Mouse (Mus musculus): ENCODE results near the gene Gpr62. TPM values are rescaled to one million over a fixed set of nuclear protein-coding genes. Genes with fewer than 3 reads are reported as not detected.
"Not testable (repeated sequence)": the region's sequence is repeated elsewhere in the genome, so short reads cannot be mapped to it uniquely, and the experiment has no call there.

Gene Gpr62
- under 1 TPM; 0.19 to 0.52 TPM for total RNA-seq (2021)
- long read RNA-seq, experiment 1 = 0 reads
- long read RNA-seq, experiment 2, partial matches to known transcripts = 0 of 1 reads
- long read RNA-seq, experiment 2, other reads (novel, unspliced or antisense) = 0 of 1 reads

DNA sequence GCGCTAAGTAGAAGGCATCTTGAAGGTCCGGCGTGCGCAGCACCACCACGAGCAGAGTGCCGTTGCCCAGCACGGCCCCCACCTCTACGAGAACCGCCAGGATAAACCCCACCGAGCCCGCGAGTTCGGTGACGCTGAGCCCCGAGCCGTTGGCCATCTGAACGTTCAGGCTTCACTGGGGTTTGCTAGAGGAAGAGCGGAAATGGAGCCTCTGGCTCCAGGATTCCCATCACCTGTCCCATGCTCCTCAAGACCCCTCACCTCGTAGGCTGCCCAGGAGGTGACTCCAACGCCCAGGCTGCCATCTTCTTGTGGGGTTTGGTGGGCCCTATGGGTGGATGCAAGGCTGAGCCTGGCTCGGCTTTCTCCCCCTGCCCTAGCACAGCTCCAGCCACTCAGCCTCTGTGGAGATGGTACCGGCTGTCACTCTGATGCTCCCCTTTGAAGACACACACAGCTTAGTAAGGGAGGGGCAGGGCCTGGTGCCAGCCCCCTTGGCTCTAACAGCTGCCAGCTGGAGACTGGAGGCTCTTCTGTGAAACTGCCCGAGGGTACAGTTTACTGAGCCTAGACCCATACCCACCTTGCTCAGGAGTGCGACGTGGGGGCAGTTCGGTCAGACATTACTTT is at the start of gene Gpr62:
TSS of gene Gpr62 (minus strand) at position 368 of the 630 bp plus-strand sequence.
- peak; percentile 72 for DNase-seq

DNA sequence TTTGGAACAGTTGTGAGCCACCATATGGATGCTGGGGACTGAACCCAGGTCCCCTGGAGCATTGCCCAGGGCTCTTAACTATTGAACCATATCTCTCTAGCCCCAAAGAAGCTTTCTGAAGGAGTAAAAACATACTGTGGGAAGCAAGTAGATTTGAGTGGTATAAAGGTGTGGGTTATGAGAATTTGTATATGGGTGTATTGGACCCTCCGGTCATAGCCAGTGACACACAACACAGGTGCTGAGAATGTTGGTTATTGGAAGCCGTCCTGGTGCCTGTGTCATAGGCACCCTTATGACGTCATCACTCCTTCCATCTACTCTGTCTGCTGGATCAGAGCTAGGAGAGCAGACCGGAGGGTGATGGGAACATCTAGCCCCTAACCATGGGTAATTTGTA is 48.5 kb upstream of the Gpr62 start, which contains the start of gene Iqcf5:
TSS of gene Iqcf5 (plus strand) at position 301 of the 400 bp plus-strand sequence.
- no peak for DNase-seq

- no peak for DNase-seq
Observed at GRCm38 (mm10) chr9:106513566-106513965, 47.8 kb upstream of the Gpr62 start.

DNA sequence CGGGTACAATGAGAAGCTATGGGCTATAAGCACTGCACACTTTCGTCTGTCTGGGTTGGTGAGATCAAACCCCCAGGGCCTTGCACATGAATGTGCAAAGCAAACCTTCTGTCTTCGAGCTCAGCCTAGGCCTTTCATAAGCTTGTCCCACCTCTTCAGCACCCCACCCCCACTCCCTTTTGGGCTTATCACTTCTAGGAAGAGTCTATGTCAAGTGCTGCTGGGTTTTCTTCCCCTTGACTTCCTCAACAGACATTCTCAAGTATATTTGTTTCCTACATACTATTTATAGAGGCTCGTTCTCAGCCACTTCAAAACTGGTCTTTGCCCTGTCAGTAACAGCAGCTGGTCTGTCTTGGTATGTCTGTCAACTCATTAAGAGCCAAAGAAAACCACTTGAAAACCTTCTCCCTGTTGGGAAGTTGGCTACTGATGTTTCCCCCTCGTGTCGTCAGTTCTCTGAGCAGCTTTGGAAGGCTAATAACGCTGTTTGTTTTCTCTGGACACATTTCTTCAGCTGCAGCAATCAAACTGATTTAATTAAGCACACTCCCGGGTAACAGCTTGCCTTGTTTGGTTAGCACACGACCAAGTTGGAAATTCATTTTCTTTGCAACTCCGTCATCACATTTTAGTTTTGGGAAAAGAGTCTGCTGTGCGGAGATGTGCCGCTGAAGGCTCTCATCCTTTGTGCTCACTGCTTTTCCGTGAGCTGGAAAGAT is 47.2 kb upstream of the Gpr62 start:
- no peak for DNase-seq

GRCm38 (mm10) chr9:106509356-106509755 is 43.6 kb upstream of the Gpr62 start:
- DNase-seq = no peak

- DNase-seq = no peak
Observed at GRCm38 (mm10) chr9:106504246-106504645, 38.5 kb upstream of the Gpr62 start.

GRCm38 (mm10) chr9:106501846-106502245 is 36.1 kb upstream of the Gpr62 start:
- DNase-seq = no peak

DNA sequence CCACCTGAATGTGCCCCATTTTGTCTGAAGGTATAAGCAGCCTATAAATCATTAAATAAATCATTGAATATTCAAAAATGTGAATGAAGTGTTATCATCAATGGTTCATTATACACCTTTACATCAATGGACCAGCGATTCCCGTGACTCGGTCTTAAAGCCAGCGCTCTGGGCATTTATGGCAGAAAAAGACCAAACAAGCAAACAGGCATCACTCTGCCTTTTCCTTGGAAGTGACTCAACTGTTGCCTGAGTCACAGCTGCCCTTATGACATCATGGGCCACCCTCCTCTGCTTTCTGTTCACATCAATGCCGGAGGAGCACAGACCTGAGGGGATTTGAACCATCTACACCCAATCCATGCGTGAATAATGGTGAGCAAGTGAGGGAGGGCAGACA is 33.9 kb upstream of the Gpr62 start, which contains the start of gene Iqcf1:
TSS of gene Iqcf1 (plus strand) at position 301 of the 400 bp plus-strand sequence.
- no peak for DNase-seq

GRCm38 (mm10) chr9:106487602-106488001 is 21.9 kb upstream of the Gpr62 start:
- not testable (repeated sequence) for DNase-seq

DNA sequence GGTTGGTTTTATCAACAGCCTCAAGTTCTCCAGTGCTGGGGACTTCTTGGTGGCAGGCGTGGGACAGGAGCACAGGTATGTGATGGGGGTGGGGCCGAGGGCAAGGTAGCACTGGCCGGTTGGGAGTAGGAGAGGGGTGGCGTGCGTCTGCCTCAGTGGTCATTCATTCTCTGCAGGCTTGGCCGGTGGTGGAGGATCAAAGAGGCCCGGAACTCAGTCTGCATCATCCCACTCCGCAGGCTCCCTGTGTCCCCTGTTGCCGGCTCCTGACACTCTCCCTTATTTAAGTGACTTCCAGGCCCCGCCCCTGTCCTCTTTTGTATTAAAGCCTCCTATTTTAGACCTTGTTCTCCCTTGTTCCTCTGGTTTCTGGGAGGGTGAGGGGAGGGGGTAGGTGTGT is 19.3 kb upstream of the Gpr62 start:
- no peak for DNase-seq

GRCm38 (mm10) chr9:106483606-106484005 is 17.9 kb upstream of the Gpr62 start:
- DNase-seq = peak; percentile 3

DNA sequence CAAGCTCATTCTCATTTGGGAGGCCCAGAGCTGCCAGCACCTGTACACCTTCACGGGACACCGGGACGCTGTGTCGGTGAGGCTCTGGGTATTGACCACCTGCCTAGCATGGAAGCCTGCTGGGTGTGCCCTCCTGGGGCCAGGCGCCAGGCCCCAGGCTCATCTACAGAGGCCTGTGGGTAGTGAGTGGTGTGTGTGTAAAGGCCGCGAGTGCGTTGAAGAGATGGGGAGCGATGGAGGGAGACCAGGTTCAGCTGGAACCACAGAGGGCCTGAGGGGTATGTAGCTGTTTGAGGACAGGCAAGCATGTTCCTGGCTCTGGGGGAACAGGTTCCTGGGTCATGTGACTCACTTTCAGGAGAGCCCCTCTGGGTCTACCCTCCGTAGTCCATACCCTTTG is 17.4 kb upstream of the Gpr62 start:
- no peak for DNase-seq

GRCm38 (mm10) chr9:106482578-106483115 is 16.9 kb upstream of the Gpr62 start:
- DNase-seq = peak; percentile 3

- peak; percentile 3 for DNase-seq
Observed at GRCm38 (mm10) chr9:106481676-106482075, 15.9 kb upstream of the Gpr62 start.

GRCm38 (mm10) chr9:106481075-106481474 is 15.3 kb upstream of the Gpr62 start:
- DNase-seq = peak; percentile 2

DNA sequence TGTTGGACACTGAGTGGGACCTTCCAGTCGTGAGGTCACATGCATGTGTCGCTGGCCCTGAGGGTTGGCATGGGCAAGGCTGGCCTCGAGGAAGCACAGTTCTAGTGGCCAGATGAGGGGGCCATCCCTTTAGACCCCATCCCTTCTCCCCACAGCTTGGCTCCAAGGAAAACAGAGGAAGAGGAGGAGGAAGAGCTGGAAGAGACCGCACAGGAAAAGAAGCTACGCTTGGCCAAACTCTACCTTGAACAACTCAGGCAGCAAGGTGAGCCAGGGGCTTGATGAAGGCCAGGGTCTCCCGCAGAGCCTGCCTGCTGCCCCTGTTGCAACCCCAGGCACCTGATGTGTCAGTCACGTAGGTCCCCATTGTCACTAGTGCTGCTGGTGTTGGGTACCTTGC is 14.8 kb upstream of the Gpr62 start:
- peak; percentile 2 for DNase-seq

- peak; percentile 2 for DNase-seq
Observed at GRCm38 (mm10) chr9:106478101-106478500, 12.4 kb upstream of the Gpr62 start.

GRCm38 (mm10) chr9:106477649-106478048 is 11.9 kb upstream of the Gpr62 start:
- peak; percentile 3 for DNase-seq

DNA sequence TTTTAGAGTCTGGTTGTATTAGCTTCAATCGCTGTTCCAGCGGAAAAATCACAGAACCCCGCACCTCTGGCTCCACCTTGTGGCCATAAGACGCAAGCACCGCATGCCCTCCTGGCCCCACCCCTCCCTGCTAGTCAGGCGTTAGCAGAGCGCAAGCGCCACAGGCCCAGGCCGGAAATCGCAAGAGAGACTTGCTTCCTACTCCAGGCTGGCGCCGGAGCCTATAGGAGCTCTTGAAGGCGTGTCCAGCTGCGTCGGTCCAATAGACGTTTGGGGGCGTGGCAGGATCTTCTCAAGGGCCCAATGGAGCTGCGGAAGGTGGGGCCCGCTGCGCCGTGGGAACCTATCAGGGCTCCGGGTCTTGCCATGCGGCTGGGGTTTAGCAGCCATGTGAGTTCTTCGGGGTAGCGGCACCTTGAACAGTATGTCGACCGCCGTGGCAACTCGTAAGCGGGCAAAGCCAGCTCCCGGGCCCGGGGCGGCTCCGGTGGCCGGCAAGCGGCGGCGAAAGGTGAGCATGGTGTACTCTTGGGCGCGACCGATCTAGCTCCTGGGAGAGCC is 11.3 kb upstream of the Gpr62 start, which contains the start of gene Parp3:
TSS of gene Parp3 (minus strand) at position 26 of the 561 bp plus-strand sequence.
- peak; percentile 93 for DNase-seq

DNA sequence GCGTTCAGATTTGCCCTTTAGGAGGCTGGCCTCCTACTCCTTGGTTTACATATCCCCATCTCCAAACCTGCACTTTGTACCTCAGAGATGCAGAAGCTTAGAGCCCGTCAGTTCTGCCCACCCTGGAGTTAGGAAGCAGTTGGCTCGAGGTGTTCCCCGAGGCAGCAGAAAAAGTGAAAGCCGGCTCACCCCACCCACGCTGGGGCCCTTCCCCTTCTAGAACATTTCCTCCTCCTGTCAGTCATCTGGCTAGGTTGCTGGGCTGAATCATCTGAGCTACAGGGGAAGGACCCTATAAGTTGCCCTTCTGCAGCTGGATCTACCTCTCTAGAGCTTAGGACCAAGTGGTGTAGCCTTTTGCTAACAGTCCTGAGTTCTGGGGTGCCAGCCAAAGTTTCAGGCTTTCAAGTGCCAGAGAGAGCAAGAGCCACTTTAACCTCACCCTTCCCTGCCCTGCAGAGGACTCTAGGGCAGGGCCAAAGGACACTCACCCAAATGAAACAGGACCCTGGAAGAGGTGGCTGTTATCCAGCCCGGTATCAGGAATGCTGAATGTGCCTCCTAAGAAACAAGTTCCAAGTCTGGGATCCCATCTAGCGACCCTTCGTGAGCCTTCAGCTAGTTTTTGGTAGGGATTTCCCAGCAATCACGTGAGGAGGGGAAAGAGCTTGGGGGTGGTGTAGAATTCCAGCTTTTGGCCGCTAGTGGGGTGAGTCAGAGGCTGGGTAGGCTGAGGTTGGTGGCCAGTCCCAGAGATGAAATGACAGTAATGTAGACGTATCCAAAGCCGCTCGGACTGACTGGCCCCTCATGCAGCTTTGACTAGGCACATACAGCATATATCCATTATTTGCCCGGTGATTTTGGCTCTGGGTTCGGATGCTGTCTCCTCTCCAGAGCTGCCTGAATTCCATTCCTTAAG is 10.5 kb upstream of the Gpr62 start:
- DNase-seq = peak; percentile 57

- peak; percentile 20 for DNase-seq
Observed at GRCm38 (mm10) chr9:106475663-106476001, 9.9 kb upstream of the Gpr62 start, which contains the start of gene Rrp9. Rrp9 (plus strand) TSS chr9:106475963.

DNA sequence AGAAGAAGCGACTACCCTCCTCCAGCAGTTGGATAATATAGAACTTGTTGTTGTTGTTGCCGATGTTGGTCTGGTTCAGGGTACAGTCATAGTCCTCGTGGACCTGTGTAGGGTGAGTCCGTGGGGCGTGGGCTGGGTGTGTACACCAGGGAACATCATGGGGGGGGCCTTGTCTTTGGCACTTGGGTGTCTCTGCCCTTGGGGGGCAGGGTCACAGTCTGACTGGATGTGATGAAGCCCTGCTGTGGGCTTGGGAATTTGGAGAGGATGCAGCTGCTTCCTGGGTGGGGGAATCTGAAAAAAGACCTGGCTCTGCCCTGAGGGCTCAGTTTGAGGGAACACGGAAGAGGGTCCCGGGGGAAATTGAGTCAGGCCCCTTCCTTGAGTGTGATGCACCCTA is 9.3 kb upstream of the Gpr62 start:
- DNase-seq = peak; percentile 48

All from gastrocnemius, postnatal 10 days (tissue).